Mouse (Mus musculus): Measurements from ENCODE around the gene Flt3.

Flt3 gene

GRCm38 (mm10) chr5:147354985-147355384 is 45.3 kb downstream of the Flt3 start:
- no peak for DNase-seq (ENCODE audit: low read depth, low spot score)

GRCm38 (mm10) chr5:147354161-147354780 is 46.0 kb downstream of the Flt3 start:
- no peak for DNase-seq (ENCODE audit: low read depth, low spot score)

- no peak for DNase-seq (ENCODE audit: low read depth, low spot score)
These were observed 48.4 kb downstream of the Flt3 start for GRCm38 (mm10) chr5:147351931-147352330.

- no peak for DNase-seq (ENCODE audit: low read depth, low spot score)
These were observed 54.3 kb downstream of the Flt3 start for GRCm38 (mm10) chr5:147345981-147346380.

- no peak for DNase-seq (ENCODE audit: low read depth, low spot score)
These were observed 56.4 kb downstream of the Flt3 start for GRCm38 (mm10) chr5:147343904-147344303.

- DNase-seq (ENCODE audit: low read depth, low spot score): no peak
These were observed 57.4 kb downstream of the Flt3 start for GRCm38 (mm10) chr5:147342901-147343300.

GRCm38 (mm10) chr5:147340741-147341414 is 59.4 kb downstream of the Flt3 start:
- DNase-seq (ENCODE audit: low read depth, low spot score): peak; percentile 80

GRCm38 (mm10) chr5:147339560-147339959 is 60.7 kb downstream of the Flt3 start:
- no peak for DNase-seq (ENCODE audit: low read depth, low spot score)

GRCm38 (mm10) chr5:147338967-147339366 is 61.3 kb downstream of the Flt3 start:
- DNase-seq (ENCODE audit: low read depth, low spot score): no peak

- no peak for DNase-seq (ENCODE audit: low read depth, low spot score)
These were observed 67.6 kb downstream of the Flt3 start for GRCm38 (mm10) chr5:147332711-147333110.

GRCm38 (mm10) chr5:147331547-147331946 is 68.7 kb downstream of the Flt3 start:
- DNase-seq (ENCODE audit: low read depth, low spot score): peak; percentile 76

GRCm38 (mm10) chr5:147329946-147330345 is 70.3 kb downstream of the Flt3 start:
- DNase-seq (ENCODE audit: low read depth, low spot score): no peak

- no peak for DNase-seq (ENCODE audit: low read depth, low spot score)
These were observed 72.7 kb downstream of the Flt3 start for GRCm38 (mm10) chr5:147327636-147328035.

GRCm38 (mm10) chr5:147325931-147326330 is 74.4 kb downstream of the Flt3 start:
- no peak for DNase-seq (ENCODE audit: low read depth, low spot score)

- peak; percentile 79 for DNase-seq (ENCODE audit: low read depth, low spot score)
These were observed 76.9 kb downstream of the Flt3 start for GRCm38 (mm10) chr5:147323237-147323917.

GRCm38 (mm10) chr5:147322183-147322582 is 78.1 kb downstream of the Flt3 start, which contains the start of gene Urad:
Gene Urad (minus strand): TSS chr5:147322440.
- DNase-seq (ENCODE audit: low read depth, low spot score): no peak

- peak; percentile 72 for DNase-seq (ENCODE audit: low read depth, low spot score)
These were observed 80.6 kb downstream of the Flt3 start for GRCm38 (mm10) chr5:147319653-147320052.

- DNase-seq (ENCODE audit: low read depth, low spot score): no peak
These were observed 82.3 kb downstream of the Flt3 start for GRCm38 (mm10) chr5:147317991-147318390.

- DNase-seq (ENCODE audit: low read depth, low spot score): no peak
These were observed 83.0 kb downstream of the Flt3 start for GRCm38 (mm10) chr5:147317321-147317720.

- DNase-seq (ENCODE audit: low read depth, low spot score): no peak
These were observed 84.7 kb downstream of the Flt3 start for GRCm38 (mm10) chr5:147315432-147316075.

GRCm38 (mm10) chr5:147314646-147315431 is 85.5 kb downstream of the Flt3 start:
- no peak for DNase-seq (ENCODE audit: low read depth, low spot score)

All from CD4-positive helper T cell, adult 2 months (primary cell).